Mouse (Mus musculus): Measurements from ENCODE around the gene Spop. TPM values are rescaled to one million over a fixed set of nuclear protein-coding genes. Genes with fewer than 3 reads are reported as not detected.
A peak's percentile ranks its signal among the peaks of the same experiment; 100 is the strongest.

Gene Spop
- 199 and 202 TPM in 2 replicates for polyA plus RNA-seq (2015; fragmentation: Nextera tagmentation; extraction: Ambion mirVana)

GRCm38 (mm10) chr11:95413641-95414535 is at the start of gene Spop:
Gene Spop (plus strand): TSS chr11:95414080.
- peak; percentile 94 for ATAC-seq
- 3% methylated on average over 55 of the region's 58 CpGs for WGBS

GRCm38 (mm10) chr11:95364388-95364787 is 49.5 kb upstream of the Spop start:
- Histone ChIP-seq H3K4me3 (replicated peaks) (no peak overlapping the region), H3K27me3 (no peaks in the 10 kb centered on the region), H3K4me1 (replicated peaks) (no peaks in the 10 kb centered on the region), H3K4me2 (replicated peaks) (no peak overlapping the region), H3K9me3 (no peaks in the 10 kb centered on the region), H3K27ac (no peak overlapping the region), H3K36me3 (no peaks in the 10 kb centered on the region), H3K9ac (replicated peaks) (no peak overlapping the region)
- 85% methylated on average over 5 of the region's 5 CpGs for WGBS
- ATAC-seq, result no peak

More at GRCm38 (mm10) chr11:95413641-95414535, at the start of gene Spop:
- H3K27ac ChIP-seq, result peak within 1 kb of the TSS; percentile 95
- peaks cover 34% of the 10 kb centered on the region for H3K4me1 ChIP-seq (replicated peaks)
- H3K4me2 ChIP-seq (replicated peaks), result peak within 1 kb of the TSS; percentile 71
- H3K9me3 ChIP-seq, result no peaks in the 10 kb centered on the region
- peaks cover 3% of the 10 kb centered on the region; the same call in 1 of the 2 replicates for H3K27me3 ChIP-seq
- H3K4me3 ChIP-seq (replicated peaks), result peak within 1 kb of the TSS; percentile 64
- H3K9ac ChIP-seq (replicated peaks), result peak within 1 kb of the TSS; percentile 76
- no peaks in the 10 kb centered on the region for H3K36me3 ChIP-seq

- H3K4me3 ChIP-seq (replicated peaks), result no peak overlapping the region
- no peak overlapping the region for H3K27ac ChIP-seq
- 0 out of 2 replicates have a peak, but pooled peaks cover 3% of the 10 kb centered on the region for H3K4me1 ChIP-seq (replicated peaks)
- no peak for ATAC-seq
- H3K4me2 ChIP-seq (replicated peaks), result no peak overlapping the region
- no peaks in the 10 kb centered on the region for H3K36me3 ChIP-seq
- no peaks in the 10 kb centered on the region for H3K9me3 ChIP-seq
- no peaks in the 10 kb centered on the region for H3K27me3 ChIP-seq
- WGBS, result 81% methylated on average over 10 of the region's 10 CpGs
- no peak overlapping the region for H3K9ac ChIP-seq (replicated peaks)
Observed at GRCm38 (mm10) chr11:95365596-95365995, 48.3 kb upstream of the Spop start.

DNA sequence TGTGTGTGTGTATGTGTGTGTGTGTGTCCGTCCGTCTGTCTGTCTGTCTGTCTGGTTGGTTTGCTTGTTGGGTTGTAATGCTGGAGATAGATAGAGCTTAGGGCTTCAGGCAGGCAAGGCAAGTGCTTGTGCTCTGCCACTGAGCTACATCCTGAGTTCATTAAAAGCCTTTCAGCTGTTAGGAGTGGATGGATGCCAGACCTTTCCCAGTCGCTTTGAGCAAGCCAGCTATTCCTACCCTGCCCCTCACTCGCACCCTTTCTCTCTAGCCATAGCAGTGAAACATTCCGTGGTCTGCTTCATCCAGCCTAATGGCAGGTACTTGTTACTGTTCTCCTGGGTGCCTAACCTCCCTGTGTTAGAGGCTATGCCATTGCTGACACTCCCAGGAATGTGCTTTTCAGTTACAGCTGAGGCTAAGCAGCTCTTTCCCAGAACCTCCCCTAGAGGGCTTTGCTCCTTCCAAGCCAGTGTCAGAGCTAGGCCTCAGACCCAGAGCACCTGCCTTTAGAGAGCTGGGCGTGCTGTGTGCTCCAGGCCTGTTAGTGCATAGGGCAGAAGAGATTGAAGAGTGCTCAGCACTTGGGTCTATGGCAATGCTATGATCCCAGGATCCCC is 47.5 kb upstream of the Spop start:
- Histone ChIP-seq H3K9ac (replicated peaks) (no peak overlapping the region), H3K27me3 (no peaks in the 10 kb centered on the region), H3K4me3 (replicated peaks) (no peak overlapping the region), H3K9me3 (no peaks in the 10 kb centered on the region), H3K4me1 (replicated peaks) (0 out of 2 replicates have a peak, but pooled peaks cover 3% of the 10 kb centered on the region), H3K36me3 (no peaks in the 10 kb centered on the region), H3K27ac (no peak overlapping the region), H3K4me2 (replicated peaks) (no peak overlapping the region)
- ATAC-seq, result no peak
- 84% methylated on average over 6 of the region's 6 CpGs for WGBS

DNA sequence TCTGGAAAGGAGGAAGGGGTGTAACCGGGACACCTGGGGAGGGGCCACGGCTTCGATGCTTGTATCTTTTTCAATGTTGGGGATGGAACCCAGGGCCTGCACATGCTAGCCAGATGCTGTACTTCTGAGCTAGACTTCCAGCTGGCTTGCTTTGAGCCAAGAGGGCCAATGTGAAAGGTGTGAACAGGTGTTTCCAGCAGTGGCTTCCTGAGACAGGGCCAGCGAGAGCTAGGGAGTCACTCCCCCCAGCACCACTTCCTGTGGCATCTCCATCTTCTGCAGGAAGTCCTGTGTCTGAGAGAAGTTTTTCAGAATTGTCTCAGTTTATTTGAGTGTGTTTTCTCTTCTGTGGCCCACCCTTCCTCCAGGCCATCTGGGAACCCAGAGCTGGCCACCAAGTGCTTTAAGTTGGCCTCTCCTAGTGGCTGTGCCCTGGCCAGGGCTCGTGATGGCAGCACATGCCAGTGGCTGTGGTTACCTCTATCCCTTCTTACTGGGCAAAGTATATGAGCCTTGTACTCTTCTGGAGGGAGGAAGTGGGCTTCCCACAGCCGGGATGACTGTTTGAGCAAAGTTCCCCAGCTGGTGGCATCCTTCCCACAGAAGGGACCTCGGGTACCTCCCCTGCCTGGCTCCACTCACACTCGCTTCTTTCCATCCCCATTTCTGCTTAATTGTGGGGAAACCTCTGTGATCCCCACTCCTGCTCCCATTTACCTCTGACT is 46.7 kb upstream of the Spop start:
- H3K4me3 ChIP-seq (replicated peaks), result no peak overlapping the region
- no peak overlapping the region for H3K27ac ChIP-seq
- H3K4me1 ChIP-seq (replicated peaks), result 0 out of 2 replicates have a peak, but pooled peaks cover 3% of the 10 kb centered on the region
- no peaks in the 10 kb centered on the region for H3K36me3 ChIP-seq
- no peaks in the 10 kb centered on the region for H3K27me3 ChIP-seq
- no peak for ATAC-seq
- no peak overlapping the region for H3K4me2 ChIP-seq (replicated peaks)
- whole genome bisulfite sequencing, result 85% methylated on average over 8 of the region's 8 CpGs
- no peak overlapping the region for H3K9ac ChIP-seq (replicated peaks)
- H3K9me3 ChIP-seq, result no peaks in the 10 kb centered on the region

- no peak overlapping the region for H3K4me3 ChIP-seq (replicated peaks)
- H3K36me3 ChIP-seq, result 0 out of 2 replicates have a peak, but pooled peaks cover 3% of the 10 kb centered on the region
- ATAC-seq, result no peak
- WGBS, result 84% methylated on average over 8 of the region's 8 CpGs
- H3K9me3 ChIP-seq, result no peaks in the 10 kb centered on the region
- no peak overlapping the region for H3K9ac ChIP-seq (replicated peaks)
- no peaks in the 10 kb centered on the region for H3K27me3 ChIP-seq
- H3K4me2 ChIP-seq (replicated peaks), result no peak overlapping the region
- 0 out of 2 replicates have a peak, but pooled peaks cover 3% of the 10 kb centered on the region for H3K4me1 ChIP-seq (replicated peaks)
- H3K27ac ChIP-seq, result no peak overlapping the region
Observed at GRCm38 (mm10) chr11:95368231-95368823, 45.6 kb upstream of the Spop start.

- 92% methylated on average over 4 of the region's 4 CpGs for WGBS
- H3K27ac ChIP-seq, result no peak overlapping the region
- no peak overlapping the region for H3K4me2 ChIP-seq (replicated peaks)
- 0 out of 2 replicates have a peak, but pooled peaks cover 3% of the 10 kb centered on the region for H3K4me1 ChIP-seq (replicated peaks)
- no peaks in the 10 kb centered on the region for H3K9me3 ChIP-seq
- no peak for ATAC-seq
- no peak overlapping the region for H3K9ac ChIP-seq (replicated peaks)
- H3K4me3 ChIP-seq (replicated peaks), result no peak overlapping the region
- no peaks in the 10 kb centered on the region for H3K27me3 ChIP-seq
- 0 out of 2 replicates have a peak, but pooled peaks cover 4% of the 10 kb centered on the region for H3K36me3 ChIP-seq
Observed at GRCm38 (mm10) chr11:95368871-95369270, 45.0 kb upstream of the Spop start.

DNA sequence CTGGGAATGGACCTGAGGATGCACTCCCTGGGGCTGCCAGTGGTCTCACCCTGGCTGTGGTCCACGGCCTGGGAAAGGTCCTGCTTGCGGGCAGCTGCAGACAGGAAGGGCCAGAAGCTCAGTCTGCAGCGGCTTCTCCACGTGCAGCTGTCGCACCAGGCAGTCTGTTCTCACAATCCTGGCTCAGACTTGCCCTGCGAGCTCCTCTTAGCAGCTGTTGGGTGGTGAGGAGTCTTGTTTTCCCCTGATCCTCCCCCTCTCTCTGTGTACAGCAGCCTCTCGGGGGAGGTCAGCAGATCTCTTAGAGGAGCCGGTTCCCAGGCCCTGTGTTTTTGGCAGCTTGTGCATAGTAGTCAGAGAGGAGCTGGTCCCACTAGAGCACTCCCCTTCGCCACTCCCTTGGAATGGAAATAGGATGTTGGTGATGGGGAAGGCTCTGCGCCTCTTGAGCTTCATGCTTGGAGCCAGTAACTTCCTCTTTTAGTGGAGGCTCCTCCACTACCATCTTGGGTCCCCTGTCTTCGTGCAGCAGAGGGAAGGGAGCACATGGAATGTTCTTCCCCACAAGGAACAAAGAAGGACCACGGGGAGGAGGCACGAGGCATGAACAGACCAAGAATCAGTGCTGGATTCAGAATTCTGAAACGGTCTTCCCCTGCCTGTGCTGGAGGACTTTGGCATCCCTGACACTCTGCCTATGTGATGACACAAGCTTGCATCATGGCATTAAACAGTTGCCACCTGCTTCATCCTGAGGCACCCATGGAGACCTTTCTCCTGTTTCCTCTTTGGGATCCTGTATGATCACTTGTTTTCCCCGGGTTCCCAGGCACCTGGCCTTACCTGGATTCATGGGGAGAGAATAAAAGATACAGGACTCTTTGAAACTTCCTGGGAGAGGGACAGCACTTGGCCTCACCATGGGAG is 43.7 kb upstream of the Spop start:
- WGBS, result 70% methylated on average over 15 of the region's 15 CpGs

DNA sequence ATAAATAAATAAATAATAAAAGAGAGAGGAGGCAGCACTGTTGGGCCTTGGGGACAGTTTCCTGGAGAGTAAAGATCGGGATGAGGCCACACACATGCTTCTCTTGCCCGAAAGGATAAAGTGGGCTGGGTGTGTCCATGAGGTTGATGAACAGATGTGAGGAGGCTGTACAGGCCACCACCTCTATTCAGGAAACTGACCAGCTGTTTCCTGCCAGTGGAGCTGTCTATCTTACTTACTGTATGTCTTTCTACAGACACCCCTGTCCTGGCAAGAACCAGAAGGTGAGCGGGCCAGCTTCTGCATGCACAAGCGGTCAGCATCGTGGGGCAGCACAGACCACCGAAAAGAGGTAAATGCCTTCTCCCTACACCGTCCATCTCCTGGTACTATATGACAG is 42.7 kb upstream of the Spop start:
- WGBS, result 92% methylated on average over 7 of the region's 7 CpGs
- no peak overlapping the region for H3K27ac ChIP-seq
- no peak for ATAC-seq
- peaks cover 11% of the 10 kb centered on the region; the same call in 1 of the 2 replicates for H3K36me3 ChIP-seq
- no peak overlapping the region for H3K4me3 ChIP-seq (replicated peaks)
- H3K9me3 ChIP-seq, result no peaks in the 10 kb centered on the region
- H3K4me1 ChIP-seq (replicated peaks), result 0 out of 2 replicates have a peak, but pooled peaks cover 3% of the 10 kb centered on the region
- no peak overlapping the region for H3K4me2 ChIP-seq (replicated peaks)
- H3K27me3 ChIP-seq, result no peaks in the 10 kb centered on the region
- H3K9ac ChIP-seq (replicated peaks), result no peak overlapping the region

More for the DNA sequence above, 43.7 kb upstream of the Spop start:
- Histone ChIP-seq H3K4me3 (replicated peaks) (no peak overlapping the region), H3K4me2 (replicated peaks) (no peak overlapping the region), H3K9me3 (no peaks in the 10 kb centered on the region), H3K27me3 (no peaks in the 10 kb centered on the region), H3K4me1 (replicated peaks) (0 out of 2 replicates have a peak, but pooled peaks cover 3% of the 10 kb centered on the region), H3K36me3 (0 out of 2 replicates have a peak, but pooled peaks cover 6% of the 10 kb centered on the region), H3K27ac (no peak overlapping the region), H3K9ac (replicated peaks) (peak overlapping the region; percentile 50)
- ATAC-seq, result no peak

- peaks cover 9% of the 10 kb centered on the region; the same call in 1 of the 2 replicates for H3K36me3 ChIP-seq
- no peak overlapping the region for H3K4me2 ChIP-seq (replicated peaks)
- 83% methylated on average over 9 of the region's 9 CpGs for WGBS
- no peaks in the 10 kb centered on the region for H3K27me3 ChIP-seq
- no peak overlapping the region for H3K27ac ChIP-seq
- no peak for ATAC-seq
- no peak overlapping the region for H3K4me3 ChIP-seq (replicated peaks)
- H3K9ac ChIP-seq (replicated peaks), result no peak overlapping the region
- H3K4me1 ChIP-seq (replicated peaks), result no peaks in the 10 kb centered on the region
- no peaks in the 10 kb centered on the region for H3K9me3 ChIP-seq
Observed at GRCm38 (mm10) chr11:95378926-95379325, 35.0 kb upstream of the Spop start.

Data from midbrain, embryonic 13.5 days (tissue).